Mouse (Mus musculus): ENCODE results near the gene Tbxas1. TPM values are rescaled to one million over a fixed set of nuclear protein-coding genes. Genes with fewer than 3 reads are reported as not detected.

The Tbxas1 gene
- polyA plus RNA-seq, 1 experiment from 2014 or later: 1.8 TPM

DNA sequence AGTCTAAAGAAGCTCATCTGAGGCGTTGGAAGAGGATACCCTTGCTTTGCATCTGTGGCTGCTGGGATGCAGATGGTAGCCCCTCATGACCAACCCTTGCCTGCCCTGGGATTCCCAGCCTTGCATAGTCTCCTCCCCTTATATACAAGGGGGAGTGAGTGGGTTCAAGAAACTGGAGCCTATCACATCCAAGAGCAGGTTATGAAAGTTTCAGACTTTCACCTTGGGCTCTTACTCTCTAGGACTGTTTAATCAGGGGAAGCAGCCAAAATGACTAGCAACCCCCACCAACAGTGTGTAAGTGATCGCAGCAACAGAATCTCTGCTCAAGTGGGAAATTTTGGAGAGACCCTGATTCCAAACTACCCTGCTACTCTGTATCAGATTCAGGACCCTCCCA is 60.8 kb downstream of the Tbxas1 start:
- Histone ChIP-seq H3K9me3 (no peaks in the 10 kb centered on the region; the same call in 1 of the 2 replicates), H3K27me3 (replicated peaks; ENCODE audit: low read depth, poor library complexity, severe bottlenecking) (no peaks in the 10 kb centered on the region), H3K27ac (replicated peaks) (no peak overlapping the region), H3K4me3 (no peak overlapping the region), H3K4me1 (no peaks in the 10 kb centered on the region), H3K36me3 (replicated peaks) (no peaks in the 10 kb centered on the region)
- no peak for DNase-seq (ENCODE audit: low spot score)
- 80% methylated on average over 2 of the region's 2 CpGs for WGBS

GRCm38 (mm10) chr6:38938421-38938820 is 63.2 kb downstream of the Tbxas1 start:
- WGBS: 82% methylated on average over 6 of the region's 6 CpGs
- DNase-seq (ENCODE audit: low spot score): no peak
- Histone ChIP-seq H3K27me3 (replicated peaks; ENCODE audit: low read depth, poor library complexity, severe bottlenecking) (no peaks in the 10 kb centered on the region), H3K36me3 (replicated peaks) (no peaks in the 10 kb centered on the region), H3K9me3 (0 out of 2 replicates have a peak, but pooled peaks cover 5% of the 10 kb centered on the region), H3K4me1 (no peaks in the 10 kb centered on the region), H3K27ac (replicated peaks) (no peak overlapping the region), H3K4me3 (no peak overlapping the region)

- Histone ChIP-seq H3K4me1 (no peaks in the 10 kb centered on the region), H3K27ac (replicated peaks) (no peak overlapping the region), H3K9me3 (0 out of 2 replicates have a peak, but pooled peaks cover 5% of the 10 kb centered on the region), H3K27me3 (replicated peaks; ENCODE audit: low read depth, poor library complexity, severe bottlenecking) (no peaks in the 10 kb centered on the region), H3K4me3 (no peak overlapping the region), H3K36me3 (replicated peaks) (no peaks in the 10 kb centered on the region)
- WGBS: 81% methylated on average over 4 of the region's 4 CpGs
- DNase-seq (ENCODE audit: low spot score): no peak
Measured at GRCm38 (mm10) chr6:38939096-38939495, 63.9 kb downstream of the Tbxas1 start.

- Histone ChIP-seq H3K9me3 (0 out of 2 replicates have a peak, but pooled peaks cover 5% of the 10 kb centered on the region), H3K4me1 (no peaks in the 10 kb centered on the region), H3K36me3 (replicated peaks) (no peaks in the 10 kb centered on the region), H3K4me3 (no peak overlapping the region), H3K27ac (replicated peaks) (no peak overlapping the region), H3K27me3 (replicated peaks; ENCODE audit: low read depth, poor library complexity, severe bottlenecking) (no peaks in the 10 kb centered on the region)
- DNase-seq (ENCODE audit: low spot score): no peak
- 96% methylated on average over 1 of the region's 1 CpGs for WGBS
Measured at GRCm38 (mm10) chr6:38941016-38941415, 65.8 kb downstream of the Tbxas1 start.

- Histone ChIP-seq H3K36me3 (replicated peaks) (no peaks in the 10 kb centered on the region), H3K4me3 (no peak overlapping the region), H3K4me1 (no peaks in the 10 kb centered on the region), H3K27ac (replicated peaks) (no peak overlapping the region), H3K9me3 (0 out of 2 replicates have a peak, but pooled peaks cover 5% of the 10 kb centered on the region), H3K27me3 (replicated peaks; ENCODE audit: low read depth, poor library complexity, severe bottlenecking) (no peaks in the 10 kb centered on the region)
- DNase-seq (ENCODE audit: low spot score): no peak
- 94% methylated on average over 3 of the region's 3 CpGs for WGBS
Measured at GRCm38 (mm10) chr6:38942771-38943170, 67.6 kb downstream of the Tbxas1 start.

GRCm38 (mm10) chr6:38944392-38944791 is 69.2 kb downstream of the Tbxas1 start:
- no peaks in the 10 kb centered on the region for H3K36me3 ChIP-seq (replicated peaks)
- H3K4me3 ChIP-seq: no peak overlapping the region
- H3K27me3 ChIP-seq (replicated peaks; ENCODE audit: low read depth, poor library complexity, severe bottlenecking): no peaks in the 10 kb centered on the region
- no peaks in the 10 kb centered on the region for H3K4me1 ChIP-seq
- H3K9me3 ChIP-seq: 0 out of 2 replicates have a peak, but pooled peaks cover 5% of the 10 kb centered on the region
- no peak overlapping the region for H3K27ac ChIP-seq (replicated peaks)
- WGBS: 92% methylated on average over 8 of the region's 8 CpGs
- DNase-seq (ENCODE audit: low spot score): no peak

DNA sequence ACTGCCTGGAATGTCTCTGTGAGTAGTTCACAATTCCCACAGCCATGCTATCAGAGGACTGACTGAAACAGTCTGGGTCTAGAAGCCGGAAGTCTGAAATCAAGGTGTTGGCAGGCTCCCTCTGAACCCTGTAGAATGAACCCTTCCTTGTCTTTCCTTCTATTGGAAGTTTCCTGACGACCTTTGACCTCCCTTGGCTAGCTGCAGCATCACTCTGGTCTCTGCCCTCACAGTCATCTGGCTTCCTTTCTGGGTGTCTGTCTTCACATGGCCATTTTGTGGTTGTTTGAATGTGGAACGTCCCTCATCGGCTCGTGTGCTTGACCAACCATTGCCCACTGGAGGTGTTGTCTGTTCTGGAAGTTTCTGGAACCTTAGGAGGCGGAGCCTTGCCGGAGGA is 69.6 kb downstream of the Tbxas1 start:
- DNase-seq (ENCODE audit: low spot score): no peak
- Histone ChIP-seq H3K4me1 (no peaks in the 10 kb centered on the region), H3K4me3 (no peak overlapping the region), H3K36me3 (replicated peaks) (no peaks in the 10 kb centered on the region), H3K9me3 (0 out of 2 replicates have a peak, but pooled peaks cover 5% of the 10 kb centered on the region), H3K27me3 (replicated peaks; ENCODE audit: low read depth, poor library complexity, severe bottlenecking) (no peaks in the 10 kb centered on the region), H3K27ac (replicated peaks) (no peak overlapping the region)
- 87% methylated on average over 7 of the region's 7 CpGs for WGBS

GRCm38 (mm10) chr6:38945681-38946080 is 70.5 kb downstream of the Tbxas1 start:
- H3K27ac ChIP-seq (replicated peaks): no peak overlapping the region
- no peaks in the 10 kb centered on the region for H3K4me1 ChIP-seq
- no peaks in the 10 kb centered on the region for H3K27me3 ChIP-seq (replicated peaks; ENCODE audit: low read depth, poor library complexity, severe bottlenecking)
- H3K4me3 ChIP-seq: no peak overlapping the region
- WGBS: 77% methylated on average over 3 of the region's 3 CpGs
- H3K9me3 ChIP-seq: 0 out of 2 replicates have a peak, but pooled peaks cover 5% of the 10 kb centered on the region
- no peaks in the 10 kb centered on the region for H3K36me3 ChIP-seq (replicated peaks)
- no peak for DNase-seq (ENCODE audit: low spot score)

DNA sequence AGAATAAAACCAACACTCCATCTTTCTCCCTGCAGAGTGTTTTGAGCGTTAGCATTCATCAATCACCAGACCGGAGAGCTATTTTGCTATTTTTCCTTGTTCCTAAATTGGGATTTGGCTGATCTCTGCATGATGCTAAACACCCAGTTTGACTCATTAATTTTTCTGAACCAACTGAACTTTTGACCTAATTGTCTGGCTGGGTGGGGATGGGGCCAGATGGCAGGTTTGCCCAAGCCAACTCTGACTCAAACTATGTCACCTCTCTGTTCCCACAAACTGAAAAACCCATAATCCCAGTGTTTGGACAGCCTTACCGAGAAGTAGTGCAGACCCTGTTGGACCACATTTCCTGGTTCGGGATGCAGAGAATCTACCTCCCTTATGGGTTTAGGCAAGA is 72.1 kb downstream of the Tbxas1 start:
- DNase-seq (ENCODE audit: low spot score): no peak
- Histone ChIP-seq H3K27me3 (replicated peaks; ENCODE audit: low read depth, poor library complexity, severe bottlenecking) (no peaks in the 10 kb centered on the region), H3K9me3 (0 out of 2 replicates have a peak, but pooled peaks cover 5% of the 10 kb centered on the region), H3K36me3 (replicated peaks) (no peaks in the 10 kb centered on the region), H3K4me1 (no peaks in the 10 kb centered on the region), H3K27ac (replicated peaks) (no peak overlapping the region), H3K4me3 (no peak overlapping the region)
- 93% methylated on average over 4 of the region's 4 CpGs for WGBS

- Histone ChIP-seq H3K27me3 (replicated peaks; ENCODE audit: low read depth, poor library complexity, severe bottlenecking) (no peaks in the 10 kb centered on the region), H3K4me3 (no peak overlapping the region), H3K9me3 (no peaks in the 10 kb centered on the region), H3K4me1 (no peaks in the 10 kb centered on the region), H3K27ac (replicated peaks) (no peak overlapping the region), H3K36me3 (replicated peaks) (no peaks in the 10 kb centered on the region)
- DNase-seq (ENCODE audit: low spot score): no peak
- WGBS: 67% methylated on average over 5 of the region's 5 CpGs
Measured at GRCm38 (mm10) chr6:38949683-38950161, 74.5 kb downstream of the Tbxas1 start.

DNA sequence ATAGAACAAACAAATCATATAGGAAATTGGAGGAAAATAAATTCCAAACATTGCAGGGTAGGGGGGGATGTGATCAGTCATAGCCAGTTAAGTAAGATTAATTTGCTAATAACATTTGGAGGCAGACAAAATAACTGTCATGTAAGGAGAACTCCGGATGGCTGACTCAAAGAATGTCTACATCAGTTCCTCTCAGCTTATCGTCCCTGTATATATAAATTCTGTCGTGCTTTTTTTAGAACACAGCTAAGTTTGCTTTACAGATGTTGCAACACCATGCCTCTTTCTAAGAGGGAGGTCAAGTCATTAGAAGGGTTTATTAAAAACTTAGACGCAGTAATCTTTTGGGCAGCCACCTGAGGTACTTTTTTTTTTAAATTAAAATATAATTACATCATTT is 75.1 kb downstream of the Tbxas1 start:
- H3K9me3 ChIP-seq: no peaks in the 10 kb centered on the region
- H3K4me3 ChIP-seq: no peak overlapping the region
- H3K27ac ChIP-seq (replicated peaks): no peak overlapping the region
- H3K36me3 ChIP-seq (replicated peaks): no peaks in the 10 kb centered on the region
- 78% methylated on average over 4 of the region's 4 CpGs for WGBS
- H3K27me3 ChIP-seq (replicated peaks; ENCODE audit: low read depth, poor library complexity, severe bottlenecking): no peaks in the 10 kb centered on the region
- no peak for DNase-seq (ENCODE audit: low spot score)
- no peaks in the 10 kb centered on the region for H3K4me1 ChIP-seq

DNA sequence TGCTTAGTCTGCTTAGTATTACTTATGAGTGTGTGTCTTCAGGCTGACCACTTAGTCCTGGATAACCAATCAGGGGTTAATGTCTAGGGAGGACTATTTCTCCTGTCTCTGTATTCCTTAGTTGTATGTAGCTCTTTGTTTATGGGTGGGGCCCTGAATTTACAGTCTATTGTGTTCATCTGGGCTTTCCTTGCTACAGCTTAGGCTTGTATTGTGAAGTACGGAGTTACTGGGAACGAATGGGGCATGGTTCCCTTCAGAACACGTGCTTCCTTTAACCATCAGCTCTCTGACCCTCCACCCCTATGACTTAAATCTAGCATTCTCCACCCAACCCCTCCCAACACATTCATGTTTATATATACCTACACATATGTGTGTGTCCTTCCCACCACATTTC is 75.6 kb downstream of the Tbxas1 start:
- Histone ChIP-seq H3K4me3 (no peak overlapping the region), H3K36me3 (replicated peaks) (no peaks in the 10 kb centered on the region), H3K27me3 (replicated peaks; ENCODE audit: low read depth, poor library complexity, severe bottlenecking) (no peaks in the 10 kb centered on the region), H3K27ac (replicated peaks) (no peak overlapping the region), H3K9me3 (no peaks in the 10 kb centered on the region), H3K4me1 (no peaks in the 10 kb centered on the region)
- no peak for DNase-seq (ENCODE audit: low spot score)
- WGBS: 82% methylated on average over 3 of the region's 3 CpGs

DNA sequence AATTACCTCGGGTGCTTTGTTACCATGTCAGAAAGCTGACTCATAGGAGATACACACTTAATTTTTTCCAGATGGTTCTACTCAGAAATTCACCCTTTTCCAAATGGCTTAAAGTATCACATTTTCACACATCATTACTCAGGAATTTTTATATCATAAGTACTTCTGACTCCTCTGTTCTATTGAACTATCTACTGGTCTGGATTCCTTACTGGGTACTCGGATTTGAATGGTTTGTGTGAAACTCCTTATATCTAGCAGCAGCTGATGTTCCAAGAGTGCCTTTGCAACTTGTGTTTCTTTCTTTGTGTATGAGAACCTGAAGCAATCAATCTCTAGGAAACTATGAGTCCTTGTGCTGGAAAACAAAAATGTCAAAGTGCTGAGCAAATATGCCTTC is 81.4 kb downstream of the Tbxas1 start:
- Histone ChIP-seq H3K9me3 (no peaks in the 10 kb centered on the region), H3K36me3 (replicated peaks) (no peaks in the 10 kb centered on the region), H3K4me3 (no peak overlapping the region), H3K4me1 (no peaks in the 10 kb centered on the region), H3K27ac (replicated peaks) (no peak overlapping the region), H3K27me3 (replicated peaks; ENCODE audit: low read depth, poor library complexity, severe bottlenecking) (no peaks in the 10 kb centered on the region)
- DNase-seq (ENCODE audit: low spot score): no peak
- WGBS: 78% methylated on average over 2 of the region's 2 CpGs
